Comparison of ENCODE assay signal across 9 mouse cellular contexts in the genomic region with DNA sequence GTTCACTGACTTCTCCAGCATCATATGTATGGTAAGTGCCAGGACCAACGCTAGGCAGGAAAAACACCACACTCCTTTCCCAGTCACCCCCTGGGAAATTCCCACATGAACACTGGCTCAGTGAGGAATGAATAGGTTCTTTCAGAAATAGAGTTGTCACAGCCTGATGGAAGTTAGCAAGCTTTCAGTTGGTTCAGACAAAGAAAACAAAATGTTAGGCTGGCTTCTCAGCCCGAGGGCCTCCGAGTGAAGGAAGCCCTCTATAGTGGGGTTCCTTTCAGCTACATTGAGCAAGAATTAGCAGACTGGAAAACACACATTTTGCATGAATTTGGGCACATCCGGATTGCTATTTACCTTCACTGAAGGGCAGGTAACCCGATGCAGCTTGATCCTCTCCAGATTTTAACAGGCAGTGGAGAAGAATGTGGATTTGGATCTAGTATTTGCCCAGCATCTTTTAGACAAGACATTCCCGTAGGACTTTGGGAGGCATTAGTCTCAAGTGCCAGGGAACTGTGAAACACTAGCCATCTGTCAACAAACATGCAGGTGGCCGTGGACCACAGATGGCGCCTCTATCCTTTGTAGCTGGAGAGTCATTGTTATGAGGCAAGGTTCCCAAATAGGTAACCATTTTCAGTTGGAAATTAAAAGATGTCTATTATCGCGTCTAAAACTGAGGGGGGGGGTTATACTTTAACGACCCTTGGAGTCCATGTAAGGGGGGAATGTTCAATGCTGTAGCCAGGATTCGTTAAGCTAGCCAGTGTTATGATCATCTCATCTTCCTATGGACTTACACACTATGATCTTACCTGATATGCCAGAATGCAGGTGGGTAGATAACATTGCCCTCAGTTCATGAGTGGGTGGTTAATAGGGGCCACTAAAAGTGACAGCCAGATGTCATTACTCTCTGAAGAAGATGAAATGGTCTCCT.
DNase-seq lines count a peak whose midpoint lies in the region; ATAC-seq and TF ChIP-seq lines count a peak whose summit lies in the region.
"Had no signal": no experiment of that assay in that cellular context is flagged by ENCODE, and none has a peak within 500 bp of the region (broad histone marks: within the 10 kb centered on the region; RNA-seq: fewer than 3 reads in every experiment).

No protein-coding gene starts in this region.

- no peak for TF ChIP-seq CTCF in intestine, postnatal 0 days (IDR thresholded peaks at IDR 0.05; ENCODE audit: low read depth)

- H3K27ac ChIP-seq in embryonic facial prominence, embryonic 11.5 days (replicated peaks; ENCODE audit: low read depth, low read length): no peak overlapping the region
- H3K27ac ChIP-seq in hindbrain, embryonic 16.5 days (ENCODE audit: low read depth, low read length): peak overlapping the region; percentile 3; the same call in 1 of the 2 replicates
- no peak overlapping the region for H3K27ac ChIP-seq in neural tube, embryonic 12.5 days
- no peak overlapping the region for H3K27ac ChIP-seq in intestine, postnatal 0 days (ENCODE audit: low read depth, low read length)
- H3K27ac ChIP-seq: heart, embryonic 10.5 days had no signal

- 21% methylated on average over 12 of the region's 12 CpGs for WGBS in embryonic facial prominence, embryonic 11.5 days
- WGBS in hindbrain, embryonic 16.5 days: 30% methylated on average over 12 of the region's 12 CpGs
- WGBS in neural tube, embryonic 12.5 days: 41% methylated on average over 12 of the region's 12 CpGs
- 64% methylated on average over 12 of the region's 12 CpGs for WGBS in intestine, postnatal 0 days

- no peak overlapping the region for H3K9ac ChIP-seq in embryonic facial prominence, embryonic 11.5 days (replicated peaks; ENCODE audit: low read length)
- no peak overlapping the region for H3K9ac ChIP-seq in hindbrain, embryonic 16.5 days (ENCODE audit: low read depth, low read length)
- no peak overlapping the region for H3K9ac ChIP-seq in neural tube, embryonic 12.5 days
- H3K9ac ChIP-seq in intestine, postnatal 0 days (ENCODE audit: low read depth, low read length): no peak overlapping the region

- H3K4me1 ChIP-seq in embryonic facial prominence, embryonic 11.5 days (ENCODE audit: control insufficient read depth, insufficient read depth, low read length): no peaks in the 10 kb centered on the region
- no peaks in the 10 kb centered on the region for H3K4me1 ChIP-seq in hindbrain, embryonic 16.5 days (ENCODE audit: control insufficient read depth, insufficient read depth, low read depth, low read length)
- H3K4me1 ChIP-seq in neural tube, embryonic 12.5 days: no peaks in the 10 kb centered on the region
- H3K4me1 ChIP-seq in intestine, postnatal 0 days (replicated peaks; ENCODE audit: control insufficient read depth, insufficient read depth, low read length): no peaks in the 10 kb centered on the region
- H3K4me1 ChIP-seq: heart, embryonic 10.5 days had no signal

- H3K36me3 ChIP-seq in embryonic facial prominence, embryonic 11.5 days (replicated peaks; ENCODE audit: control insufficient read depth, insufficient read depth, low read depth, low read length): no peaks in the 10 kb centered on the region
- no peaks in the 10 kb centered on the region for H3K36me3 ChIP-seq in hindbrain, embryonic 16.5 days (ENCODE audit: control insufficient read depth, insufficient read depth, low read length)
- H3K36me3 ChIP-seq in neural tube, embryonic 12.5 days: no peaks in the 10 kb centered on the region
- H3K36me3 ChIP-seq in intestine, postnatal 0 days (ENCODE audit: control insufficient read depth, insufficient read depth): no peaks in the 10 kb centered on the region
- H3K36me3 ChIP-seq: heart, embryonic 10.5 days had no signal

- no peak overlapping the region for H3K4me2 ChIP-seq in embryonic facial prominence, embryonic 11.5 days (ENCODE audit: low read depth, low read length)
- no peak overlapping the region for H3K4me2 ChIP-seq in hindbrain, embryonic 16.5 days (ENCODE audit: low read length)
- H3K4me2 ChIP-seq in neural tube, embryonic 12.5 days (replicated peaks): no peak overlapping the region
- H3K4me2 ChIP-seq in intestine, postnatal 0 days (replicated peaks; ENCODE audit: low read depth): no peak overlapping the region

- 0 out of 2 replicates have a peak, but pooled peaks have one; percentile 34 for ATAC-seq in embryonic facial prominence, embryonic 11.5 days (replicated peaks; ENCODE audit: insufficient number of reproducible peaks, low FRiP score, low TSS enrichment, low read depth)
- peak; percentile 91 for ATAC-seq in hindbrain, embryonic 16.5 days
- peak; percentile 82 for ATAC-seq in neural tube, embryonic 12.5 days (ENCODE audit: low FRiP score, low read depth)
- ATAC-seq in intestine, postnatal 0 days: no peak
- ATAC-seq in inflammation-experienced regulatory T-cells, adult 6 months: no peak

- H3K4me3 ChIP-seq in embryonic facial prominence, embryonic 11.5 days (ENCODE audit: low read depth, low read length): no peak overlapping the region
- H3K4me3 ChIP-seq in hindbrain, embryonic 16.5 days (ENCODE audit: low read length): no peak overlapping the region
- no peak overlapping the region for H3K4me3 ChIP-seq in neural tube, embryonic 12.5 days
- no peak overlapping the region for H3K4me3 ChIP-seq in intestine, postnatal 0 days (ENCODE audit: low read depth, low read length)
- H3K4me3 ChIP-seq: heart, embryonic 10.5 days had no signal

- no peaks in the 10 kb centered on the region for H3K27me3 ChIP-seq in embryonic facial prominence, embryonic 11.5 days (ENCODE audit: control insufficient read depth, insufficient read depth, low read length)
- H3K27me3 ChIP-seq in hindbrain, embryonic 16.5 days (replicated peaks; ENCODE audit: control insufficient read depth, insufficient read depth, low read length): no peaks in the 10 kb centered on the region
- no peaks in the 10 kb centered on the region for H3K27me3 ChIP-seq in neural tube, embryonic 12.5 days (replicated peaks)
- H3K27me3 ChIP-seq in intestine, postnatal 0 days (replicated peaks; ENCODE audit: control insufficient read depth, insufficient read depth, low read length): no peaks in the 10 kb centered on the region

- DNase-seq in cerebellum, adult 9-10 months: peak; percentile 87
- DNase-seq in embryonic facial prominence, embryonic 11.5 days (ENCODE audit: low spot score): peak; percentile 58
- DNase-seq in MN1 (ENCODE audit: low spot score): no peak
- DNase-seq: lung, postnatal 4 days had no signal

- no peaks in the 10 kb centered on the region for H3K9me3 ChIP-seq in embryonic facial prominence, embryonic 11.5 days (replicated peaks; ENCODE audit: control insufficient read depth, low read length)
- no peaks in the 10 kb centered on the region for H3K9me3 ChIP-seq in hindbrain, embryonic 16.5 days (ENCODE audit: control insufficient read depth, low read length)
- H3K9me3 ChIP-seq in neural tube, embryonic 12.5 days: no peaks in the 10 kb centered on the region
- no peaks in the 10 kb centered on the region for H3K9me3 ChIP-seq in intestine, postnatal 0 days (ENCODE audit: control insufficient read depth)
- H3K9me3 ChIP-seq: heart, embryonic 10.5 days had no signal

Comparison
In these comparisons a context has a peak if more than half of its experiments do, and no peak if none do; other contexts are left out.
1. ATAC-seq: peak in embryonic facial prominence, embryonic 11.5 days (single experiment), hindbrain, embryonic 16.5 days (single experiment) and neural tube, embryonic 12.5 days (single experiment); none in intestine, postnatal 0 days (single experiment) and inflammation-experienced regulatory T-cells, adult 6 months (single experiment).